Mouse (Mus musculus) testis, adult 2 months (tissue): ENCODE measurements at regions not wholly inside any gene's neighbourhood (a gene's known extent, or its start where the extent isn't known, plus 50 kb on each side); places are given as distances from the start of the nearest gene placed in this dataset.

Experiments
- H3K27ac ChIP-seq: fragments of 200-500 bp; 2 replicates; pipeline ENCODE4 v1.5.1; 2012; ENCODE audit warnings: low read depth, low read length; ENCODE audit not compliant: control insufficient read depth, insufficient read depth
- H3K27me3 ChIP-seq: fragments of 200-500 bp; 2 replicates; pipeline ENCODE4 v1.6.1; 2012; ENCODE audit warnings: mild to moderate bottlenecking, low read length, moderate library complexity; ENCODE audit not compliant: control insufficient read depth, insufficient read depth
- H3K36me3 ChIP-seq: fragments of 200-500 bp; 2 replicates; pipeline ENCODE4 v1.6.1; 2012; ENCODE audit warnings: mild to moderate bottlenecking, low read length; ENCODE audit not compliant: control insufficient read depth, insufficient read depth
- H3K4me1 ChIP-seq: fragments of 200-500 bp; 2 replicates; pipeline ENCODE4 v1.6.1; 2012; ENCODE audit warnings: low read length; ENCODE audit not compliant: control insufficient read depth, insufficient read depth
- H3K4me3 ChIP-seq: fragments of 200-500 bp; 2 replicates; pipeline ENCODE4 v1.5.1; 2012; ENCODE audit warnings: low read depth, mild to moderate bottlenecking, low read length, moderate library complexity, mixed read lengths; ENCODE audit not compliant: control insufficient read depth
- CTCF ChIP-seq: fragments of 200-500 bp; IDR thresholded peaks from 2 replicates; pipeline ENCODE4 v1.5.1; 2012; ENCODE audit warnings: low read depth, mild to moderate bottlenecking, inconsistent platforms, low read length, moderate library complexity; ENCODE audit not compliant: control insufficient read depth, insufficient read depth, insufficient replicate concordance
- POLR2A ChIP-seq: fragments of 200-500 bp; IDR thresholded peaks from 2 replicates; pipeline ENCODE4 v1.6.1; 2012; ENCODE audit warnings: low read depth, mild to moderate bottlenecking, inconsistent platforms, low read length, moderate library complexity; ENCODE audit not compliant: control insufficient read depth

DNA sequence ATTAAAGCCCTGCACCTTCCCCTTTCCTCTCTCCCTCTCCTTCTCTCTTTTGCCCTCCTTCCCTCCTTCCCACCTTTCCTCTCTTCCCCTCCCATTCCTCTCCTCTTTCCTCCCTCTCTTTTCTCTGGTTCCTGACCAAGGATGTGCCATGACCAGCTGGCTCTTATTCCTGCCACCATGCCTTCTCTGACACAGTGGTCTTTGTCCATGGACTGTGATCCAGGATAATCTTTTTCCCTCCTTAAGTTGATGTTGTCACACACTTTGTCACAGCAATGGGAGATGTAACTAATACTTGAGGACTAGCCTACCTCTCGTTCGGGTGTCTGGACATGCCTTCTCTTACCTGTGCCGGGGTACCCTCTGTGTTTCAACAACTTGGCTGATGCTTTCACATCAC, 86.4 kb downstream of the Anapc4 start:
- Histone ChIP-seq H3K27ac (no peak overlapping the region), H3K4me3 (no peak overlapping the region), H3K27me3 (no peaks in the 10 kb centered on the region), H3K4me1 (no peaks in the 10 kb centered on the region), H3K36me3 (no peaks in the 10 kb centered on the region)
- no peak for TF ChIP-seq CTCF
- no peak for TF ChIP-seq POLR2A

DNA sequence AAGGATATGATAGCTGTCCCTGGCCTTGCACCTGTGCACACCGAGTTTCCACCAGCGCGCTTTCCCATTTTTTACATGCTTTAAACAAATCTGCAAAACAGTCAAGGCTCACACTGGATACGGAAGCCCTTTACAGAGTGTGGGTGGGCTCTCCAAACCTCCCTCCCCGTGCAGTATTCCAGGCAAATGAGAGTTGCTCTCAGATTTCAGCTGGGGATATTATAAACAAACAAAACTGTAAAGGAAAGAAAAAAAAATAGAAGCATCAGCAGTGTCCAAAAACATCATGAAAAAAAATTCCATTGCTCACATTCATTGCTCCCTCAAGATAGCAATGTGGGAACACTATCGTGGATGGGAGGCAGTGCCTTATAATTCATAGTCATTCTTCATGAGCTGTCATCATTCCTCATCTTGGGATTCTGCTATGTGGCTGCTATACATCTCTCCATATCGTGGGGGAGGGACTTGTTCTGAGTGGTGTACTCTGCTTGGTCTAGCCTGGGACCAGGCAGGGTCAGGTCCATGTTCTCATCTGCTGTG, 87.0 kb downstream of the Anapc4 start:
- Histone ChIP-seq H3K27ac (no peak overlapping the region), H3K36me3 (no peaks in the 10 kb centered on the region), H3K4me1 (no peaks in the 10 kb centered on the region), H3K4me3 (no peak overlapping the region), H3K27me3 (no peaks in the 10 kb centered on the region)
- TF ChIP-seq CTCF, result no peak
- no peak for TF ChIP-seq POLR2A

DNA sequence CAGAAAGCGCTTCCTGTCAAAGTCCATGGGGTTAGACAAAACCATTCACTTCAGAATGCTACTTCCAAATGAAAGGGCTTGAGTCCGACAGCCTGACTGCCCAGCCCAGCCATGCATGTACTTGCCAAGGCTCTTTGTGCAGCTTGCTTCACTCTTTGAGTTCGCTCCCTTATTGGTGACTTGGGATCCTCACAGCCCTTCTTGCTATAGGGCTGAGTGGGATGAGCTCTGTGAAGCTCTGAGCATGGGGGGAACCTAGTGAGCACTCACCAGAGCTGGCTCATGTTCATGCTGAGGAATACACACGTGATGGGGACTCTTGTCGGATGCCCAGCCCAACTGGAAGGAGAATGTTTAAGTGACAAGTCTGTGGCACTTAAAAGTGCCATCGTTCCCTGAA, 91.2 kb downstream of the Anapc4 start:
- Histone ChIP-seq H3K4me1 (no peaks in the 10 kb centered on the region), H3K4me3 (no peak overlapping the region), H3K27me3 (no peaks in the 10 kb centered on the region), H3K36me3 (no peaks in the 10 kb centered on the region), H3K27ac (no peak overlapping the region)
- TF ChIP-seq CTCF, result no peak
- TF ChIP-seq POLR2A, result no peak

DNA sequence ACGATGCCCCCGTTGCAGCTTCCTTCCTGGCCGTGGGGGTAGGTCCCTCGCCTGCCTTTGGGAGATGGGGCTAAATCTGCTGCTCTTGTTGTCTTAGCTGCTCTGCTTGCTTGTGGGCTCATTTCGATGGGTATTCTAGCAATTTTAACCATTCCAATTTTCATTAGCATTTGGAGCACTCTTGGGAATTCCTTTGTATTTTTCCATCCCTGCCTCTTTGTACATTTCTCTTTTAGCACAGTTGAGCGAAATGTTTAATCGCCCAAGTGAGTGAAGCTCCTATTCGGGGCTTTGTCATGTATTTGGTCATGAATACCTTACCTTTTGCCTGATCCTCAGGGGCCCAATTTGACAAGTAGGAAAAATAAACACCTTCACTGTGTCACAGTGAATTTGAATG, 95.9 kb downstream of the Anapc4 start:
- TF ChIP-seq POLR2A (no peak), CTCF (no peak)
- Histone ChIP-seq H3K27me3 (no peaks in the 10 kb centered on the region), H3K36me3 (no peaks in the 10 kb centered on the region), H3K4me3 (no peak overlapping the region), H3K27ac (no peak overlapping the region), H3K4me1 (no peaks in the 10 kb centered on the region)

DNA sequence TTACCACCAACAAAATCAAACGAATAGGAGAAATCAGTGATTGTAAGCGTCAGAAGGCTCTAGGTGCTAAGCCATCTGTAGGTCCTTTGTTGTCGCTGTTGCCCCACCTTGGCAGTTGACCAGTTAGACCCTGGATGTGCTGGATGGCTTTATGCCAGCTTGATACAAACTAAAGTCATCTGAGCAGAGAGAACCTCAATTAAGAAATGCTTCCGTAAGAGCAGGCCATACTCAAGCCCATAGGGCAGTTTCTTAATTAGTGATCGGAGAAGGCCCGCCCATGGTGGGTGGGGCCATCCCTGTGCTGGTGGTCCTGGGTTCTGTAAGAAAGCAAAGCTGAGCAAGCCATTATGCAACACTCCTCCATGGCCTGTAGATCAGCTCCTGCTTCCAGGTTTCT, 99.5 kb downstream of the Anapc4 start:
- H3K27me3 ChIP-seq, result no peaks in the 10 kb centered on the region
- TF ChIP-seq POLR2A, result no peak
- no peak for TF ChIP-seq CTCF

DNA sequence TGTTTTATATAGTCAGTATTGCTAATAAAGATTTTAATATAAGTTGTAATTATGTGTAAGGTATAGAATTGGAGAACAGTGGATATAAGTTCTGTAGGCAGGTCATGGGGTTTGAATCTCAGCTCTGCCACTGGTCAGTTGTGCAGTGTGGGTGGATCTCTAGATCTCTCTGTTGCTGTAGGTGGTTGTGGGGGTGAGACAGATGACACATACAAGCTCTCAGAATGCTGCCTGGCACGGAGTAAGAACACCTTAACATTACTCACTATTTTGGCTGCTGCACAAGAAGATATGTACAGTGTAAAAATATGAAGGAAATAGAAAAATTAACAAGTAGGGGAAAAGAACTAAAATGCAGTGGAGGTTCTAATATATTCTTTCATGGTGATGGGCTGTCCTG, 100.3 kb upstream of the Slc34a2 start:
- TF ChIP-seq CTCF (no peak), POLR2A (no peak)
- Histone ChIP-seq H3K27ac (no peak overlapping the region), H3K4me3 (no peak overlapping the region), H3K27me3 (no peaks in the 10 kb centered on the region), H3K4me1 (no peaks in the 10 kb centered on the region), H3K36me3 (no peaks in the 10 kb centered on the region)

More for the DNA sequence above, 99.5 kb downstream of the Anapc4 start:
- Histone ChIP-seq H3K27ac (no peak overlapping the region), H3K4me3 (no peak overlapping the region), H3K36me3 (no peaks in the 10 kb centered on the region), H3K4me1 (no peaks in the 10 kb centered on the region)

DNA sequence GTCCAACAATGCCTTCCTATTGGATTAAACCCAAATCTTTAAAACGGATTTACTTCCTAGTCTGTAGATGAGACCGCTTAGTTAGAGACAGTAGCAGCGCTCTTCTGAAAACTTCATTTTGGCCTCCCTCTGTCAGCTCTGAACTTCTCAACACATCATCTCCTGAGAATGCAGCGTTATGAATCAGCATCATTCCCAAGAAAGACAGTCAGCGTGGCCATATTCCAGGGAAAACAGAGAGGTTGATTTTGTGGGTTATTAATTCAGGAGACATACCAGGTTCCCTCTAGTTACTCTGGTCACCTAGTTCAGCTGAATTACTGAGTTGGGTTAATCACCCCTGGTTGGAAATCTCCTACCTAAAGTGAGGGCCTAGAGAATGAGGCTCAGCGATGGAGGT, 97.9 kb upstream of the Slc34a2 start:
- TF ChIP-seq POLR2A (no peak), CTCF (no peak)
- no peak overlapping the region for H3K27ac ChIP-seq
- H3K36me3 ChIP-seq, result no peaks in the 10 kb centered on the region
- H3K4me3 ChIP-seq, result no peak overlapping the region
- no peaks in the 10 kb centered on the region for H3K4me1 ChIP-seq
- no peaks in the 10 kb centered on the region for H3K27me3 ChIP-seq

DNA sequence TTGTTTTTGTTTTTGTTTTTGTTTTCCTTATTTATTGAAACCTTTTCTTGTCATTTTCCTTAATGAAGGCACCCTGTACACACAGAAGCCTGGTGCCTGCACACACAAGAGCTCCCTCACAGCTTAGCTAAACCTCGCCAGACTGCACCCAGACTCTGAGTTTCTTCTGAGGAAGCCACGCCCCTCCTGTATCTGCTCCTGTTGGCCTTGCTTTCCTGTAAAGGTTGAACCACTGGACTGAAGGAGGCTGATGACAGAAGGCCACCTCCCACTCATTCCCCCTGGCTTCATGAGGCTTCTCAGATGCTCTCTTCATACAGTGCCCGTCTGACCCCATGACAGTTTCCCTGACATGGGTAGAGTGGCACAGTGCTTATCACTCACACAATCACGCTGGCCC, 97.2 kb upstream of the Slc34a2 start:
- no peak for TF ChIP-seq POLR2A
- no peaks in the 10 kb centered on the region for H3K27me3 ChIP-seq
- no peak overlapping the region for H3K4me3 ChIP-seq
- no peak overlapping the region for H3K27ac ChIP-seq
- H3K36me3 ChIP-seq, result no peaks in the 10 kb centered on the region
- no peaks in the 10 kb centered on the region for H3K4me1 ChIP-seq
